Mouse (Mus musculus) embryonic facial prominence, embryonic 11.5 days (tissue): ENCODE results near the gene Slc24a4. TPM values are rescaled to one million over a fixed set of nuclear protein-coding genes. Genes with fewer than 3 reads are reported as not detected.
A peak's percentile ranks its signal among the peaks of the same experiment; 100 is the strongest.

Source experiments
- ATAC-seq: fragments of 200-750 bp; cut with Nextera tagmentation; replicated peaks from 2 replicates; pipeline ENCODE4 v1.8.0; 2017; ENCODE audit warnings: low read depth; ENCODE audit not compliant: insufficient number of reproducible peaks, low FRiP score, low TSS enrichment
- DNase-seq: peaks from one replicate; pipeline ENCODE4 v3.0.0-alpha.2; 2015; ENCODE audit warnings: low spot score
- H3K27ac ChIP-seq: fragments of 300-500 bp; sonication (generic); replicated peaks from 2 replicates; pipeline ENCODE4 v1.5.1; 2014; ENCODE audit warnings: mild to moderate bottlenecking, low read depth, low read length, control low read depth
- H3K27me3 ChIP-seq: fragments of 300-500 bp; sonication (generic); 2 replicates; pipeline ENCODE4 v1.6.1; 2014; ENCODE audit warnings: mild to moderate bottlenecking, low read length, moderate library complexity, mixed read lengths; ENCODE audit not compliant: control insufficient read depth, insufficient read depth
- H3K36me3 ChIP-seq: fragments of 300-500 bp; sonication (generic); replicated peaks from 2 replicates; pipeline ENCODE4 v1.6.1; 2014; ENCODE audit warnings: low read depth, mild to moderate bottlenecking, low read length, moderate library complexity, mixed read lengths; ENCODE audit not compliant: control insufficient read depth, insufficient read depth
- H3K4me1 ChIP-seq: fragments of 300-500 bp; sonication (generic); 2 replicates; pipeline ENCODE4 v1.6.1; 2014; ENCODE audit warnings: low read length, mixed read lengths; ENCODE audit not compliant: control insufficient read depth, insufficient read depth
- H3K4me2 ChIP-seq: fragments of 300-500 bp; sonication (generic); 2 replicates; pipeline ENCODE4 v1.6.1; 2014; ENCODE audit warnings: low read depth, mild to moderate bottlenecking, control low read depth, low read length, moderate library complexity
- H3K4me3 ChIP-seq: fragments of 300-500 bp; sonication (generic); 2 replicates; pipeline ENCODE4 v1.5.1; 2014; ENCODE audit warnings: low read depth, low read length, control low read depth
- H3K9ac ChIP-seq: fragments of 300-500 bp; sonication (generic); replicated peaks from 2 replicates; pipeline ENCODE4 v1.6.1; 2014; ENCODE audit warnings: mild to moderate bottlenecking, control low read depth, low read length
- H3K9me3 ChIP-seq: fragments of 300-500 bp; sonication (generic); replicated peaks from 2 replicates; pipeline ENCODE4 v1.6.1; 2016; ENCODE audit warnings: mild to moderate bottlenecking, low read length, inconsistent platforms, mixed read lengths; ENCODE audit not compliant: control insufficient read depth
- WGBS: fragments of 180-500 bp; shearing (Covaris S2); extraction: QIAGEN DNeasy Blood & Tissue Kit; methylation state at CpG from one replicate; pipeline ENCODE4 v1.1.7; 2014; 5-methylcytosine and 5-hydroxymethylcytosine counted together
- polyA plus RNA-seq: library from polyadenylated mRNA; unstranded; fragments of >200 nt; fragmentation: Nextera tagmentation; extraction: Ambion mirVana; gene quantifications from 2 replicates; pipeline ENCODE4 v1.2.1, GENCODE M21; 2014

Slc24a4 gene
- polyA plus RNA-seq, 1 experiment from 2014 or later, result 0.24 TPM

- no peak overlapping the region for H3K27ac ChIP-seq
- H3K4me3 ChIP-seq, result no peak overlapping the region
- no peaks in the 10 kb centered on the region for H3K27me3 ChIP-seq
- no peak for DNase-seq
- WGBS, result 69% methylated on average over 3 of the region's 3 CpGs
- no peak overlapping the region for H3K9ac ChIP-seq
- ATAC-seq, result no peak
- H3K4me2 ChIP-seq, result no peak overlapping the region
- no peaks in the 10 kb centered on the region for H3K9me3 ChIP-seq
- H3K4me1 ChIP-seq, result no peaks in the 10 kb centered on the region
- H3K36me3 ChIP-seq, result no peaks in the 10 kb centered on the region
These were observed 107.0 kb downstream of the Slc24a4 start for GRCm38 (mm10) chr12:102235551-102235950.

- Histone ChIP-seq H3K27me3 (no peaks in the 10 kb centered on the region), H3K9ac (no peak overlapping the region), H3K27ac (no peak overlapping the region), H3K4me2 (no peak overlapping the region), H3K4me1 (no peaks in the 10 kb centered on the region), H3K36me3 (no peaks in the 10 kb centered on the region), H3K9me3 (no peaks in the 10 kb centered on the region), H3K4me3 (no peak overlapping the region)
- ATAC-seq (no peak), DNase-seq (no peak)
- 87% methylated on average over 6 of the region's 6 CpGs for WGBS
These were observed 107.8 kb downstream of the Slc24a4 start for GRCm38 (mm10) chr12:102236317-102236716.

- Histone ChIP-seq H3K4me3 (no peak overlapping the region), H3K9me3 (no peaks in the 10 kb centered on the region), H3K9ac (no peak overlapping the region), H3K4me2 (no peak overlapping the region), H3K27me3 (no peaks in the 10 kb centered on the region), H3K36me3 (no peaks in the 10 kb centered on the region), H3K4me1 (no peaks in the 10 kb centered on the region), H3K27ac (no peak overlapping the region)
- no peak for DNase-seq
- 64% methylated on average over 6 of the region's 6 CpGs for WGBS
- ATAC-seq, result no peak
These were observed 113.7 kb downstream of the Slc24a4 start for GRCm38 (mm10) chr12:102242076-102242722.

GRCm38 (mm10) chr12:102243915-102244314 lies 115.4 kb downstream of the Slc24a4 start:
- Histone ChIP-seq H3K36me3 (no peaks in the 10 kb centered on the region), H3K9ac (no peak overlapping the region), H3K4me2 (no peak overlapping the region), H3K4me3 (no peak overlapping the region), H3K27me3 (no peaks in the 10 kb centered on the region), H3K9me3 (no peaks in the 10 kb centered on the region), H3K27ac (no peak overlapping the region), H3K4me1 (no peaks in the 10 kb centered on the region)
- DNase-seq (peak; percentile 46), ATAC-seq (0 out of 2 replicates have a peak, but pooled peaks have one; percentile 35)
- 38% methylated on average over 1 of the region's 1 CpGs for WGBS

- Histone ChIP-seq H3K9ac (no peak overlapping the region), H3K9me3 (no peaks in the 10 kb centered on the region), H3K4me3 (no peak overlapping the region), H3K27me3 (no peaks in the 10 kb centered on the region; the same call in 1 of the 2 replicates), H3K4me2 (no peak overlapping the region), H3K4me1 (no peaks in the 10 kb centered on the region), H3K36me3 (no peaks in the 10 kb centered on the region), H3K27ac (no peak overlapping the region)
- 88% methylated on average over 5 of the region's 5 CpGs for WGBS
- DNase-seq (no peak), ATAC-seq (no peak)
These were observed 117.7 kb downstream of the Slc24a4 start for GRCm38 (mm10) chr12:102246226-102246625.

GRCm38 (mm10) chr12:102248104-102248503 lies 119.6 kb downstream of the Slc24a4 start:
- Histone ChIP-seq H3K9ac (no peak overlapping the region), H3K9me3 (no peaks in the 10 kb centered on the region), H3K4me2 (no peak overlapping the region), H3K4me1 (no peaks in the 10 kb centered on the region), H3K4me3 (no peak overlapping the region), H3K36me3 (no peaks in the 10 kb centered on the region), H3K27ac (no peak overlapping the region), H3K27me3 (no peaks in the 10 kb centered on the region; the same call in 1 of the 2 replicates)
- ATAC-seq (no peak), DNase-seq (no peak)
- 88% methylated on average over 6 of the region's 6 CpGs for WGBS

- Histone ChIP-seq H3K27me3 (no peaks in the 10 kb centered on the region; the same call in 1 of the 2 replicates), H3K4me2 (no peak overlapping the region), H3K4me3 (no peak overlapping the region), H3K27ac (no peak overlapping the region), H3K9ac (no peak overlapping the region), H3K9me3 (no peaks in the 10 kb centered on the region), H3K36me3 (no peaks in the 10 kb centered on the region), H3K4me1 (no peaks in the 10 kb centered on the region)
- ATAC-seq (no peak), DNase-seq (no peak)
- WGBS, result 92% methylated on average over 4 of the region's 4 CpGs
These were observed 121.8 kb downstream of the Slc24a4 start for GRCm38 (mm10) chr12:102250316-102250715.

GRCm38 (mm10) chr12:102251070-102251469 lies 122.5 kb downstream of the Slc24a4 start:
- ATAC-seq (no peak), DNase-seq (no peak)
- WGBS, result 81% methylated on average over 3 of the region's 3 CpGs
- H3K4me1 ChIP-seq, result no peaks in the 10 kb centered on the region
- no peak overlapping the region for H3K4me3 ChIP-seq
- no peaks in the 10 kb centered on the region; the same call in 1 of the 2 replicates for H3K27me3 ChIP-seq
- H3K9ac ChIP-seq, result no peak overlapping the region
- H3K4me2 ChIP-seq, result no peak overlapping the region
- H3K36me3 ChIP-seq, result no peaks in the 10 kb centered on the region
- H3K9me3 ChIP-seq, result no peaks in the 10 kb centered on the region
- H3K27ac ChIP-seq, result no peak overlapping the region
